Mouse (Mus musculus) MEL (cell line): ENCODE results near the gene Ptbp1. TPM values are rescaled to one million over a fixed set of nuclear protein-coding genes. Genes with fewer than 3 reads are reported as not detected.

ENCODE experiments used
- DNase-seq: peaks from one replicate; pipeline ENCODE4 v3.0.0; 2011; ENCODE audit warnings: low read depth, low spot score
- H3K27ac ChIP-seq: 2 replicates; pipeline ENCODE4 v1.5.1; 2012; ENCODE audit warnings: low read depth, mild to moderate bottlenecking, control low read depth, low read length, moderate library complexity; ENCODE audit not compliant: control insufficient read depth
- H3K27me3 ChIP-seq, 2 experiments: fragments of 150-350 bp in 1 of 2; sonication (generic) in 1 of 2; 2 replicates each; pipeline ENCODE4 v1.6.1; 2012; ENCODE audit warnings: low read length in 2 of 2, mild to moderate bottlenecking in 2 of 2, improper control_type of control experiment in 1 of 2, moderate library complexity in 1 of 2; ENCODE audit not compliant: insufficient read depth in 2 of 2, control insufficient read depth in 1 of 2
- H3K36me3 ChIP-seq, 2 experiments: 2 replicates each; pipeline ENCODE4 v1.6.1; 2012 to 2014; ENCODE audit warnings: low read length in 2 of 2, improper control_type of control experiment in 1 of 2, inconsistent platforms in 1 of 2, mild to moderate bottlenecking in 1 of 2; ENCODE audit not compliant: insufficient read depth in 2 of 2, control insufficient read depth in 1 of 2
- H3K4me1 ChIP-seq, 2 experiments: fragments of 150-350 bp in 1 of 2; sonication (generic) in 1 of 2; 2 replicates each; pipeline ENCODE4 v1.6.1; 2012; ENCODE audit warnings: low read length in 2 of 2, improper control_type of control experiment in 1 of 2, mild to moderate bottlenecking in 1 of 2; ENCODE audit not compliant: insufficient read depth in 2 of 2, control insufficient read depth in 1 of 2
- H3K4me3 ChIP-seq, 2 experiments: fragments of 150-350 bp in 1 of 2; sonication (generic) in 1 of 2; 2 replicates each; pipeline ENCODE4 v1.5.1; 2012; ENCODE audit warnings: low read depth in 2 of 2, low read length in 2 of 2, mild to moderate bottlenecking in 2 of 2, moderate library complexity in 2 of 2, control low read depth in 1 of 2, improper control_type of control experiment in 1 of 2; ENCODE audit not compliant: control insufficient read depth in 1 of 2, insufficient read depth in 1 of 2
- H3K79me2 ChIP-seq: 2 replicates; pipeline ENCODE4 v1.6.1; 2012; ENCODE audit warnings: mild to moderate bottlenecking, low read length, moderate library complexity; ENCODE audit not compliant: control insufficient read depth, poor library complexity, insufficient read depth
- H3K9ac ChIP-seq: 2 replicates; pipeline ENCODE4 v1.6.1; 2012; ENCODE audit warnings: low read depth, mild to moderate bottlenecking, control low read depth, low read length, moderate library complexity; ENCODE audit not compliant: control insufficient read depth, poor library complexity, severe bottlenecking
- H3K9me3 ChIP-seq: fragments of 150-350 bp; sonication (generic); replicated peaks from 2 replicates; pipeline ENCODE4 v1.6.1; 2012; ENCODE audit warnings: mild to moderate bottlenecking, low read length, improper control_type of control experiment, moderate library complexity; ENCODE audit not compliant: insufficient read depth
- CHD1 ChIP-seq: IDR thresholded peaks from 2 replicates; pipeline ENCODE4 v1.6.1; 2012; ENCODE audit warnings: low read depth, mild to moderate bottlenecking, inconsistent platforms, low read length, improper control_type of control experiment
- CHD2 ChIP-seq: IDR thresholded peaks from 2 replicates; pipeline ENCODE4 v1.6.1; 2011; ENCODE audit warnings: low read length, improper control_type of control experiment
- CTCF ChIP-seq, 3 experiments: IDR thresholded peaks in 2 of 3; conservative IDR thresholded peaks in 1 of 3; 2 replicates each; pipeline ENCODE4 v1.5.1; 2011 to 2012; ENCODE audit warnings: low read length in 3 of 3, low read depth in 2 of 3, mild to moderate bottlenecking in 2 of 3, improper control_type of control experiment in 1 of 3, inconsistent platforms in 1 of 3, mixed read lengths in 1 of 3, moderate library complexity in 1 of 3; ENCODE audit not compliant: control insufficient read depth in 1 of 3, insufficient read depth in 1 of 3, poor library complexity in 1 of 3, severe bottlenecking in 1 of 3
- E2F4 ChIP-seq: IDR thresholded peaks from 2 replicates; pipeline ENCODE4 v1.6.1; 2011; ENCODE audit warnings: low read depth, low read length, improper control_type of control experiment, borderline replicate concordance
- ELF1 ChIP-seq: IDR thresholded peaks from 2 replicates; pipeline ENCODE4 v1.6.1; 2014; ENCODE audit warnings: low read depth, mild to moderate bottlenecking, inconsistent platforms, low read length, improper control_type of control experiment, moderate library complexity
- EP300 ChIP-seq, 2 experiments: IDR thresholded peaks; 2 replicates each; pipeline ENCODE4 v1.6.1; 2011; ENCODE audit warnings: improper control_type of control experiment in 2 of 2, low read length in 2 of 2, low read depth in 1 of 2, mild to moderate bottlenecking in 1 of 2
- GABPA ChIP-seq: IDR thresholded peaks from 2 replicates; pipeline ENCODE4 v1.6.1; 2012; ENCODE audit warnings: low read depth, mild to moderate bottlenecking, inconsistent platforms, low read length, improper control_type of control experiment, moderate library complexity
- HCFC1 ChIP-seq: IDR thresholded peaks from 2 replicates; pipeline ENCODE4 v1.6.1; 2012; ENCODE audit warnings: low read depth, mild to moderate bottlenecking, inconsistent platforms, low read length, improper control_type of control experiment, moderate library complexity
- MAX ChIP-seq: IDR thresholded peaks from 2 replicates; pipeline ENCODE4 v1.6.1; 2011; ENCODE audit warnings: low read length, improper control_type of control experiment
- MAZ ChIP-seq: IDR thresholded peaks from 2 replicates; pipeline ENCODE4 v1.6.1; 2012; ENCODE audit warnings: low read depth, mild to moderate bottlenecking, inconsistent platforms, low read length, improper control_type of control experiment
- MEF2A ChIP-seq: IDR thresholded peaks from 2 replicates; pipeline ENCODE4 v1.6.1; 2014; ENCODE audit warnings: low read depth, mild to moderate bottlenecking, inconsistent platforms, low read length, improper control_type of control experiment; ENCODE audit not compliant: poor library complexity, insufficient replicate concordance, severe bottlenecking; ENCODE audit errors: extremely low read depth
- MXI1 ChIP-seq: IDR thresholded peaks from 2 replicates; pipeline ENCODE4 v1.6.1; 2011; ENCODE audit warnings: mild to moderate bottlenecking, low read depth, low read length, improper control_type of control experiment
- MYB ChIP-seq: IDR thresholded peaks from 2 replicates; pipeline ENCODE4 v1.6.1; 2011; ENCODE audit warnings: mild to moderate bottlenecking, low read depth, low read length, improper control_type of control experiment
- NELFE ChIP-seq: IDR thresholded peaks from 2 replicates; pipeline ENCODE4 v1.6.1; 2011; ENCODE audit warnings: low read depth, low read length, improper control_type of control experiment
- POLR2A ChIP-seq, 2 experiments: IDR thresholded peaks; 2 replicates each; pipeline ENCODE4 v1.6.1; 2011 to 2012; ENCODE audit warnings: low read length in 2 of 2, mild to moderate bottlenecking in 2 of 2, control low read depth in 1 of 2, improper control_type of control experiment in 1 of 2, low read depth in 1 of 2, moderate library complexity in 1 of 2; ENCODE audit not compliant: control insufficient read depth in 1 of 2, insufficient read depth in 1 of 2, poor library complexity in 1 of 2
- POLR2AphosphoS2 ChIP-seq: IDR thresholded peaks from 2 replicates; pipeline ENCODE4 v1.6.1; 2011; ENCODE audit warnings: low read length, improper control_type of control experiment
- SIN3A ChIP-seq: IDR thresholded peaks from 2 replicates; pipeline ENCODE4 v1.6.1; 2012; ENCODE audit warnings: low read length, improper control_type of control experiment, inconsistent platforms
- SMC3 ChIP-seq: IDR thresholded peaks from 2 replicates; pipeline ENCODE4 v1.6.1; 2011; ENCODE audit warnings: low read depth, low read length, improper control_type of control experiment
- TAL1 ChIP-seq: IDR thresholded peaks from 2 replicates; pipeline ENCODE4 v1.6.1; 2012; ENCODE audit warnings: mild to moderate bottlenecking, inconsistent platforms, low read length, moderate library complexity, mixed read lengths
- TBP ChIP-seq: IDR thresholded peaks from 2 replicates; pipeline ENCODE4 v1.8.0; 2011; ENCODE audit warnings: low read depth, low read length, improper control_type of control experiment
- TCF12 ChIP-seq: IDR thresholded peaks from 2 replicates; pipeline ENCODE4 v1.6.1; 2014; ENCODE audit warnings: low read depth, mild to moderate bottlenecking, inconsistent platforms, low read length, improper control_type of control experiment, moderate library complexity
- UBTF ChIP-seq: IDR thresholded peaks from 2 replicates; pipeline ENCODE4 v1.6.1; 2012; ENCODE audit warnings: low read depth, mild to moderate bottlenecking, inconsistent platforms, low read length, improper control_type of control experiment, moderate library complexity, borderline replicate concordance; ENCODE audit not compliant: insufficient read depth
- USF1 ChIP-seq: IDR thresholded peaks from 2 replicates; pipeline ENCODE4 v1.6.1; 2014; ENCODE audit warnings: low read depth, mild to moderate bottlenecking, inconsistent platforms, low read length, improper control_type of control experiment, moderate library complexity
- USF2 ChIP-seq, 2 experiments: IDR thresholded peaks; 2 replicates each; pipeline ENCODE4 v1.6.1; 2011 to 2012; ENCODE audit warnings: improper control_type of control experiment in 2 of 2, low read length in 2 of 2, borderline replicate concordance in 1 of 2, inconsistent platforms in 1 of 2, low read depth in 1 of 2, mild to moderate bottlenecking in 1 of 2; ENCODE audit not compliant: insufficient read depth in 1 of 2
- ZC3H11A ChIP-seq: IDR thresholded peaks from 2 replicates; pipeline ENCODE4 v1.6.1; 2012; ENCODE audit warnings: low read depth, mild to moderate bottlenecking, inconsistent platforms, low read length, improper control_type of control experiment
- ZMIZ1 ChIP-seq: IDR thresholded peaks from 2 replicates; pipeline ENCODE4 v1.6.1; 2012; ENCODE audit warnings: low read depth, mild to moderate bottlenecking, inconsistent platforms, low read length, improper control_type of control experiment, moderate library complexity
- ZNF384 ChIP-seq: IDR thresholded peaks from 2 replicates; pipeline ENCODE4 v1.6.1; 2012; ENCODE audit warnings: low read depth, mild to moderate bottlenecking, inconsistent platforms, low read length, improper control_type of control experiment
- polyA plus RNA-seq, 2 experiments: library from polyadenylated mRNA; stranded (reverse) in 1 of 2; unstranded in 1 of 2; fragments of >175 nt in 1 of 2; fragments of >200 nt in 1 of 2; gene quantifications; 2 replicates each; pipeline versions ENCODE4 v1.2.1 to v1.2.4; 2012; ENCODE audit warnings: low replicate concordance in 2 of 2, low read depth in 1 of 2; ENCODE audit not compliant: insufficient read length in 2 of 2, insufficient read depth in 1 of 2, missing spikeins in 1 of 2
- total RNA-seq: library from RNA; depleted of rRNA; stranded (reverse); fragments of 300-350 nt; gene quantifications from 2 replicates; pipeline ENCODE4 v1.2.3, GENCODE M21; 2012

Gene Ptbp1
- total and polyA plus RNA-seq, 3 experiments = 301 to 837 (median 329) TPM

- peak overlapping the region; percentile 57 to 62 for H3K4me3 ChIP-seq
- peak overlapping the region; percentile 96 for H3K27ac ChIP-seq
- H3K79me2 ChIP-seq = peaks cover 56% of the 10 kb centered on the region
- peaks cover 5 to 42% of the 10 kb centered on the region in 2 experiments for H3K4me1 ChIP-seq
- no peaks in the 10 kb centered on the region for H3K9me3 ChIP-seq
- H3K36me3 ChIP-seq = peaks cover 3 to 32% of the 10 kb centered on the region in 2 experiments
- DNase-seq = peak; percentile 88
- no peak; a peak in 1 of 4 replicates for TF ChIP-seq POLR2A (IDR thresholded peaks at IDR 0.05; ENCODE audit: control insufficient read depth in 1 of 2, insufficient read depth in 1 of 2, low read depth in 1 of 2, low read length in 2 of 2, poor library complexity in 1 of 2)
- peak; percentile 20; the same call in 1 of the 2 replicates for TF ChIP-seq MAZ
- TF ChIP-seq CHD1 = peak; percentile 96; the same call in 1 of the 2 replicates
- TF ChIP-seq EP300 (IDR thresholded peaks at IDR 0.05; ENCODE audit: low read depth in 1 of 2, low read length in 2 of 2) = 0 out of 4 replicates have a peak, but pooled peaks of 1 of the 2 experiments have one; percentile 5
- TF ChIP-seq ZMIZ1 = peak; percentile 48; the same call in 1 of the 2 replicates
- TF ChIP-seq NELFE = peak; percentile 46; the same call in 1 of the 2 replicates
- peak; percentile 75 for TF ChIP-seq ZNF384
- TF ChIP-seq HCFC1 = peak; percentile 13; the same call in 1 of the 2 replicates
- TF ChIP-seq E2F4 = no peak
- no peaks in the 10 kb centered on the region for H3K27me3 ChIP-seq
- peak overlapping the region; percentile 85 for H3K9ac ChIP-seq
Measured at GRCm38 (mm10) chr10:79853392-79853791, 835 bp upstream of the Ptbp1 start.

- Histone ChIP-seq H3K4me1 (peaks cover 2 to 37% of the 10 kb centered on the region in 2 experiments; a peak in 3 of 4 replicates), H3K79me2 (peaks cover 71% of the 10 kb centered on the region), H3K9ac (peak overlapping the region; percentile 100), H3K9me3 (no peaks in the 10 kb centered on the region), H3K36me3 (peaks cover 5 to 32% of the 10 kb centered on the region in 2 experiments), H3K27me3 (no peaks in the 10 kb centered on the region), H3K27ac (peak overlapping the region; percentile 99), H3K4me3 (peak overlapping the region; percentile 77 to 99)
- DNase-seq = peak; percentile 84
- TF ChIP-seq SMC3 (no peak), TBP (no peak), NELFE (no peak), TCF12 (no peak), USF1 (no peak), MAX (peak; percentile 65; the same call in 1 of the 2 replicates), ELF1 (no peak; the same call in 1 of the 2 replicates), USF2 (IDR thresholded peaks at IDR 0.05; ENCODE audit: borderline replicate concordance in 1 of 2, insufficient read depth in 1 of 2, low read depth in 1 of 2, low read length in 2 of 2) (no peak), ZMIZ1 (peak; percentile 66; the same call in 1 of the 2 replicates), E2F4 (no peak), MAZ (no peak; the same call in 1 of the 2 replicates), HCFC1 (no peak), TAL1 (no peak), EP300 (IDR thresholded peaks at IDR 0.05; ENCODE audit: low read depth in 1 of 2, low read length in 2 of 2) (no peak), POLR2A (IDR thresholded peaks at IDR 0.05; ENCODE audit: control insufficient read depth in 1 of 2, insufficient read depth in 1 of 2, low read depth in 1 of 2, low read length in 2 of 2, poor library complexity in 1 of 2) (peak in 1 of 2 experiments; percentile 5; a peak in 2 of 4 replicates), MEF2A (no peak), UBTF (no peak), ZNF384 (no peak), MXI1 (peak; percentile 65; the same call in 1 of the 2 replicates), MYB (no peak), CHD1 (peak; percentile 94; the same call in 1 of the 2 replicates), GABPA (no peak), CHD2 (no peak), SIN3A (peak; percentile 44), CTCF (IDR thresholded peaks at IDR 0.05 in 2 of 3, conservative IDR thresholded peaks at IDR 0.05 in 1 of 3; ENCODE audit: control insufficient read depth in 1 of 3, insufficient read depth in 1 of 3, low read depth in 2 of 3, low read length in 3 of 3, poor library complexity in 1 of 3, severe bottlenecking in 1 of 3) (no peak), ZC3H11A (no peak), POLR2AphosphoS2 (peak; percentile 18; the same call in 1 of the 2 replicates)
Measured at GRCm38 (mm10) chr10:79854801-79855541, 744 bp downstream of the Ptbp1 start.
